Mouse (Mus musculus): Measurements from ENCODE around the gene Gm11213.

Gene Gm11213

GRCm38 (mm10) chr4:63582580-63582979 lies 22.5 kb downstream of the Gm11213 start:
- DNase-seq (ENCODE audit: inconsistent age in 2 of 2, low spot score in 1 of 2) = no peak

GRCm38 (mm10) chr4:63580078-63580477 lies 25.0 kb downstream of the Gm11213 start:
- DNase-seq (ENCODE audit: inconsistent age in 2 of 2, low spot score in 1 of 2) = no peak

DNA sequence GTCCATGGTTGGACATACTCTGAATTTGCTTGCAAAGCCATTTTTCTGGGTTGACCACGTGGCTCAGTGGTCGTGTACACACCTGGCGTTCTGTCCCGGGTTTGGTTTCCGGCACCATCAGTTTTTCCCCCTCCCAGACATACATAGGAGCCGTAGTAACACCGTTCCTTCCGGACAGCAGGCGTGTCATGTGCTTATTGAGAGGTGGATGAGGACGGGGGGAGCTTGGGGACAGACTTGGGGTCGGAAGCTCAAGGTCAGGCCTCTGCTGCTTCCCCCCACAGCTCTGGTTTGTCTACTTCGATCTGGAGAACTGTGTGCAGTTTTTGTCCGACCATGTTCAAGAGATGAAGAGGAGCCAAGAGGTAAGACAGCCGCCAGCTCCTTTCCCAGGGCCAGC lies 25.4 kb downstream of the Gm11213 start:
- no peak for DNase-seq (ENCODE audit: inconsistent age in 2 of 2, low spot score in 1 of 2)

DNA sequence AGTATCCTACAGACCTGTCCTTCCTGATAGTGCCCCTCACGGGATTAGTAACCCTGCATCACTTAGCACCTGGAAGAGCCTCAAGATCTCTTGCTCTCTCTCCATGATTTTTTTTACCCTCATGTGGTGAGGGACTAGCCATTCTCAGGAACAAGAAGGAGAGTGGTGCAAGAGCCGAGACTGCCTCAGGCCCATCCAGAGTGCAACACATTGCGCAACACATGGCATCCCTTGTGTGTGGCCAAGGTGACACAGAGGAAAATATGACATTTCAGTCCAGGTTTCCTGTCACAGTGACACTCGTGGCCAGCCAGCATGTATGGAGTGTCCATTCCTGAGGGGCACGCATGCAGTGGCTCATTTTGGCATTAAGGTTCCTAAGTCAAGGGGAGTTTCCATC lies 32.4 kb downstream of the Gm11213 start:
- peak in 1 of 2 experiments; percentile 69 for DNase-seq (ENCODE audit: inconsistent age in 2 of 2, low spot score in 1 of 2)

- peak; percentile 65 to 67 for DNase-seq (ENCODE audit: inconsistent age in 2 of 2, low spot score in 1 of 2)
Measured at GRCm38 (mm10) chr4:63570208-63570781, 34.8 kb downstream of the Gm11213 start.

DNA sequence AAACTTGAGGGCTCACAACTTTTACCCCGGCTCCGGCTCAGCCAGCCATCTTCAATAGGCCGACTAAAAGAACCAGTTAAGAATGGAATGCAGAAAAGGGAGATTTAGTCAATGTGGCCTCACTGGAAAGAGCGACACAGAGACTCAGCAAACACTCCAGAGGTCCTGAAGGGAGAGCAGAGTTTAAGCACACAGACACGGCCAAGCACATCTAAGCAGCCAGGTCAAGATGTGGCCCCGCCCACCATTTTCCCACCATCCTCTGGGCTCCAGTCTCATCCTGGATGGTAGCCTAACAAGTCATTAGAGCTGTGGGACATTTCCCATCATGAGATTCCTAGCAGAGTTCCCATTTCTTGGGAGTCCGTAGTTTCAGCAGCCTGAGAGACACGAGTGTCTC lies 35.7 kb downstream of the Gm11213 start:
- DNase-seq (ENCODE audit: inconsistent age in 2 of 2, low spot score in 1 of 2) = no peak

- no peak for DNase-seq (ENCODE audit: inconsistent age in 2 of 2, low spot score in 1 of 2)
Measured at GRCm38 (mm10) chr4:63567712-63568390, 37.2 kb downstream of the Gm11213 start.

- DNase-seq (ENCODE audit: inconsistent age in 2 of 2, low spot score in 1 of 2) = no peak
Measured at GRCm38 (mm10) chr4:63562742-63563141, 42.3 kb downstream of the Gm11213 start.

DNA sequence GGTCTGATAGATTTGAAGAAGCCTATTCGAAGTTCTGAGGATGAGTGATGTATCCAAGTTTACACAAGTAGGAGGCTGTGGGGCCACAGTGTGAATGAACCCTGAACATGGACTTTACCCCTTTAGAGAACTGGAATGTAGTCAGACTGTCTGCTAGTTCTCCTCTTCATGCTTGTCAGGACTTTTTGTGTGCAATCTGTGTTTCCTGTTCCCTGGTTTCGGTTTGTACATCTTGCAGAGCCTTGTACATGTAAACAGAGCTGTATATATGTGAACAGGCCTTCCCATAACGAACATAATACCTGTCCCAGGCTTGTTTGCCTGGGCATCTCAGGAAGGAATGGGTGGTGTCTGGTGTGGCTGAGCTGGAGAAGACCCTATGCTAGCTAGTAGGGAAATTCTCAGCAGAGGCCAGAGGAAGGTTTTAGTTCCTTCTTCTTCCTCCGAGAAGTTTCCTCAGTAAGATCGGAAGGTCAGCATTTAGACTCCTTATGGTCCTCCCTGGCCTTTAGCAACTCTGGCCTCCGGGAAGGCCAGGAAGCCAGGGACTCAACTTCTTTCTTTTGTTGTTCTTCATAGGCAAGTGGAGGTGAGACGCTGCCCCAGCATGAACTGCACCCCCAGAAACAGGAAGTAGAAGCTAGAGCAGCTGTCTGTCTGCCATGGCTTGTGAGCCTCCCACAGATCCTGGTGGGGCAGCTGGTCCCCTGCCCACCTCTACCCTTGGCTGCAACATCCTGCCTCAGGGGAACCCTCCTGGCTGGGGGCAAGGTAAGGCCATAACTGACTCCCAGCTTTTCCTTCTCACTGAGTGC lies 43.0 kb downstream of the Gm11213 start:
- DNase-seq (ENCODE audit: inconsistent age in 2 of 2, low spot score in 1 of 2) = no peak

- peak in 1 of 2 experiments; percentile 71 for DNase-seq (ENCODE audit: inconsistent age in 2 of 2, low spot score in 1 of 2)
Measured at GRCm38 (mm10) chr4:63560079-63560478, 45.0 kb downstream of the Gm11213 start.

- peak in 1 of 2 experiments; percentile 39 for DNase-seq (ENCODE audit: inconsistent age in 2 of 2, low spot score in 1 of 2)
Measured at GRCm38 (mm10) chr4:63559127-63559697, 45.8 kb downstream of the Gm11213 start.

- DNase-seq (ENCODE audit: inconsistent age in 2 of 2, low spot score in 1 of 2) = peak; percentile 90 to 97
Measured at GRCm38 (mm10) chr4:63558407-63559081, 46.5 kb downstream of the Gm11213 start, which contains the start of gene Tmem268. Gene Tmem268 (plus strand): TSS chr4:63558781.

- DNase-seq (ENCODE audit: inconsistent age in 2 of 2, low spot score in 1 of 2) = peak; percentile 48 to 80
Measured at GRCm38 (mm10) chr4:63557124-63558059, 47.7 kb downstream of the Gm11213 start.

- peak in 1 of 2 experiments; percentile 60 for DNase-seq (ENCODE audit: inconsistent age in 2 of 2, low spot score in 1 of 2)
Measured at GRCm38 (mm10) chr4:63556665-63557064, 48.4 kb downstream of the Gm11213 start.

DNA sequence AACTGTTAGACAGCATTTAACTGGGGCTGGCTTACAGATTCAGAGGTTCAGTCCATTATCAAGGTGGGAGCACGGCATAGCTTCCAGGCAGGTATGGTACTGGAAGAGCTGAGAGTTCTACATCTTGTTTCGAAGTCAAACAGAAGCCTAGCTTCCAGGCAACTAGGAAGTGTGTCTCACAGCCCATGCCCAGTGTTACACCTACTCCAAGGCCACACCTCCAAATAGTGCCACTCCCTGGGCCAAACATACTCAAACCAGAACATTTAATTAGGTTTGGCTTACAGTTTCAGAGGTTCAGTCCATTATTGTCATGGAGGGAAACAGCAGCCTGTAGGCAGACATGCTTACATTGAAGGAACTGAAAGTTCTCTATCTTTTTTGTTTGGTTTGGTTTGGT lies 50.0 kb downstream of the Gm11213 start:
- peak in 1 of 2 experiments; percentile 46 for DNase-seq (ENCODE audit: inconsistent age in 2 of 2, low spot score in 1 of 2)

DNA sequence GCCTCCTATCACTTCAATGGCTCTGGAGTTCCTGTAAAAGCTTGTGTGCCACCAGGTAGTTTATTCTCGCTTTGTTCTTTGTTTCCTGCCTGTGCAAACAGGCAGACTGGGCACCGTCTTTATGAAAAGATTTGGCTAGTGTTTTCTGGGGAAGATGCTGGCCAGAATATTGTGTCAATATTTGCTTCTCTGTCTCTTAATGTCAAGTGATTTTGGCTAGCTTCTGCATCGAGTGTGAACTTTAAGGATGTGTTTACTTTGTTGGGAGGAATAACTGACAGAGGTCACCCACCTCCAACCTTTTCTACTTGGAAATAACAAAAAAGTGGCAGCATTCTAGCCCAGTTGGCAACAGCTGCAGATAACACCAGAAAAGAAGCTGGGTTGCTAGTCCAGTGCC lies 50.4 kb downstream of the Gm11213 start:
- DNase-seq (ENCODE audit: inconsistent age in 2 of 2, low spot score in 1 of 2) = no peak

DNA sequence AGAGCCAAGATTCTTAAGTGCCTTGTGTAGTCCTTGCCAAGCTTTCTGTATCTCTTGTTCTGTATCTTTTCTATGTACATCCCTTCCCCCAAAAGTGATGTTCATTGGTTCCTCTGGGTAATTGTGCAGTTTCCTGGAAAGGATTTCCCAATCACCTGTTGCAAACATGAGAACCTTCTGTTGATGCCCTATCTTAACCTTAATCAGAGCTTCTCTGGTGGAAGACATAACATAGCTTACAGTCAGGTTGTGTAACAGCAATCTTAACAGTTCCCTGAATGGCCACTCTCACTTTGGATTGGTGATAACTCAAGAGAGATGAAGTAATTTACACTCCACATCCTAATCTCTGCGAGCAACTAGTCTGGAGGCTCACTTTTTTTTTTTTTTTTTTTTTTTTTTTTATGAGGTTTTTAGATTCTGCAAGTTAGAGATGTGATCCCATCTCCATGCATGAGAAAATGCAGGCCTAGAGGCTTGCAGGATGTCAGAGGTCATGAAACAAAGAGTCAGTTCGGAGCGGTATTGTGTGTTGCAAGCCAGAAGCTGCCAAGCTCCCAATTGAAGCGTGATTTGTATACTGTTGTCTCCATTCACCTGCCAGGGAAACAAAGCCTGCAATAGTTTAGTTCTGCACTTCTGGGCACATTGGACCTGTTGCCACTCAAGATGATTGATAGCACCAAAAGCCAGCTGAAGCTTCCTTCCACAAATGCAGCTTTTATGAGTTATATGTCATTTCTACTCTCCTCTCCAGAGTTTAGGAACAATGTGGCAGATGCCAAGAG lies 51.1 kb downstream of the Gm11213 start:
- DNase-seq (ENCODE audit: inconsistent age in 2 of 2, low spot score in 1 of 2) = no peak

DNA sequence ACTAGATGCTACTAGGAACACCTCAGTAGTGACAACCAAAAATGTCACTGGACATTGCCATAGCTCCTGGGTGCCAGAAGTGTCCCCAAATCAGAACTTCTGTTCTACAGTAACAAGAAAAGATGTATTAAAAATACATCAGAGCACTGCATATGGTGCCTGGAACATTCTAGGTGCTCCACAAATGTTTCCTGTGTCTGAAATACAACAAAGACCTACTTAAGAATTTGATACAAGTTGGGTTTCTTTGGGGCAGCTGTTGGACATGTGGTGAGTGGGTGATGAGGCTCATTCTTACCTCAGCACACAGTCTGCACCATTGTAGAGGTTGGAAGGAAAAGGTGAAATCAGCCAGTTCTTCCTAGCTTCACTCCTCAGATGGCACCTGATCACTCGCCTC lies 52.2 kb downstream of the Gm11213 start:
- no peak for DNase-seq (ENCODE audit: inconsistent age in 2 of 2, low spot score in 1 of 2)

GRCm38 (mm10) chr4:63550908-63551307 lies 54.2 kb downstream of the Gm11213 start:
- DNase-seq (ENCODE audit: inconsistent age in 2 of 2, low spot score in 1 of 2) = peak; percentile 63 to 84

Data from adrenal gland, adult (tissue).